Mouse (Mus musculus) kidney, adult 8-10 months (tissue): ENCODE data around the gene BC052040.

Source experiments
- DNase-seq, 2 experiments: peaks; one replicate each; pipeline ENCODE4 v3.0.0; 2022

BC052040 gene

DNA sequence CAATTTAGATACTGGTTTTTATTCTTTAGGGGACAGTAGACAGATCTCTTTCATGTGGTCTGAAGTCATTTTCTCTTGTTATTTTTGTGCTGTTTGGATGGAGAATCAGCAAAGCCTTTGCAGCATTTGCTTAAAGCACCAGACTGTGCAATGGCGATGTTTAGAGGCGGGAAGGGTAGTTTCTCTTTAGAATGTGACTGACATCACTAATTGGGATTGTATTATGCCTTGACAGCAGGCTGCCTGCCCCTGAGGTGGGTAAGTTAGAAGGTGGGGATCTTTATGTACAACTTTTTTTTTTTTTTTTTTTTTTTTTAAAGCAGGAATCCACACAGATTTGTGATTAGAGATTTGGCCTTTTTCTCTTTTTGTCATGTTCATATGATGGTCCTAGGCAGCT is 20.6 kb downstream of the BC052040 start:
- no peak for DNase-seq

DNA sequence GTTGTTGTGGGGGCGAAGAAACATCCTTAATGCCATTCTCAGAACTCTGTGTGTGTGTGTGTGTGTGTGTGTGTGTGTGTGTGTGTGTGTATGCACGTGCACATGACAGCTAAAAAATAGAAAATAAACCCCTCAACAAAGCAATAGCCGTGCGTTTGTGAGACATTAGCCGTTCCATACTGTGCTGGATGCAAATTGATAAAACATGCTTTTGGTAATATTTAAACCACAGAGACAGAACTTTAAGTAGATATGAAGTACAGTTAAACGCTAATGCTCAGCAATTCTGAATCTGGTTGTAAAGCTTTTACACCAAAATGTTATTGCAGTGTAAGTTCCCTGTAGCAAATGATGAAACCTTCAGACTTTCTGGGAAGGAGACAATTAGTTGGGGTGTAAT is 22.6 kb downstream of the BC052040 start:
- no peak for DNase-seq

- no peak for DNase-seq
Observed at GRCm38 (mm10) chr2:115605829-115606336, 24.4 kb downstream of the BC052040 start.

DNA sequence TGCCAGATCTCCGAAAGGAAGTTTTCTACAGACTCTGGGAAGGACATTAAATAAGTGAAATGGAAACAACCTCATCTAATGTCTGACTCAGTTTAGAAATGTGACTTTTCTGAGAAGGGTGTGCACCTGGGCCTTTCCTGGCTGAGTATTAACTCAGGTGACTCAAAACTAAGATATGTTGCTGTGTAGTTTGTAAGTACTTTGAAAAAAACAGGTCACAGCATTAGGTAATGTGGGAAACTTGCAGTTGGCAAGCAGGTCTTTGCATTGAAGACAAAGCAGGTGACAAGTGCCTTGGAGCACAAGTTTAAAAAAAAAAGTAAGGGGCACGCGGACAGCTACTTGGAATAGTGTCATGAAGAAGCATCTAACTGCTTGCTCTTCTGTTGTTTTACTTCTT is 27.5 kb downstream of the BC052040 start:
- no peak for DNase-seq

GRCm38 (mm10) chr2:115610092-115610491 is 28.6 kb downstream of the BC052040 start:
- DNase-seq = no peak

DNA sequence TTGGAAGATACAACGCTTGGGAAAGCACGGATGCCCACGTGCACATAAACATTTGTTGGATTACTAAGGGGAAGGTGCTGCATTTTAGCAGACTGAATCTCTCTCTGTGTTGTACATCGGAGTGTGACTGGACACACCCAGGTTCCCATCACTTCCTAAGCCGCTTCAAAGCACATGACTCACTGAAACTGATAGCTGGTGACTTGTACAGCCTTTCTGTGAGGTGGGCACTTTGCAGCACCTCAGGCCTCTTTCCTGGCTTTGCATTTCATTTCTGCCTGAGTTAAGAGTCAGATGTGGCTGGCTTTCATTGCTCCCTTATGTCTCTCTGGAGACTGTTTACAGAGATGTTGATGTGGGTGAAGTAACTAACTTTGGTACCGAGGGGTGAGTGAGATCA is 29.0 kb downstream of the BC052040 start:
- no peak for DNase-seq

DNA sequence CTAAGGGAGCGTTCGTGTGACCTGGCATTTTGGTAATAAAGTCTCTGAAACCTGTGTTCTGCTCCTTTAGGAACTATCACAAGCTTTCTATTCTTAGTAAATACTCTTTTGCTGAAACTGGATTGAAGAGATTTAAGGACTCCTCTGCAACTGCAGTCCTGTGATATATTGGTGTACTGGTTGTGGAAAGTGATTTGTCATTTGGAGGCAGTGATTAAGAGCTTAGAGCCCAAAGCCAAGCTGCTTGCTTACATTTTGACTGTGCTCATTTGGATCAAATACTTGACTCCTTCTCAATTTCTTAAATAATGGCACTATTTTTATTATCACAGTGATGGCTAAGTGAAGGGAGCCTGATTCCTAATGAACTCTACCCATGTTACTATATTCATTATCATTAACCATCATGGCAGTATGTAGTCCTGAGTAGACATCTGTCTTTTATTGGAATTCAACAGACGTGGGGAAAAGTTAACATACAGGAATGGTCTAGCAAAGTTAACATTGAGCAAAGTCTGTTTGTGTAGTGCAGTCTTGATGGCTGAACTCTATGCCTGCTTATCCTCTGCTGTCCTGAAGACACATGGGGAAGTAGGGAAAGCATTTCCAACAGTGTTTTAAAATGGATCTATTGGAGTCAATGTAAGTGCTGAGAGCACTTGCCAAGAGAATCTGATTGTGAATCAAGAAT is 32.5 kb downstream of the BC052040 start:
- DNase-seq = no peak

DNA sequence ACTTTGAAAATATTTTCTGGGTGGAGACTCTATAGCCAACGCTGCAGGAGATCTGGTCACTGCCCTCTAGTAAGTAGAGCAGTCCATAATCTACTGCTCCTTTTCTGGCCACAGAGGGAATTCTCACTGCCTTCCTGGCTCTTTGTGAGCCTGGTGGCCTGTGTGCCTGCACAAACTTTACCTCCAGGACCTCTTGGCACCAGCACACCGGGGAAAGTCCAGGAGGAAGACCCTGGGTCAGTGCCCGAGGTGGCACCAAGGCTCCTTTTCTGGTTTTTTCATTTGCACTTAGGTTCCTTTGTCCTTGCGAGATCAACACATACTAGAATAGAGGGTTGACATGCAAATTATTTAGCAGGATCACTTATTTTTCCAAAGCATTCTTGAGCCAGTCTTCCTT is 47.0 kb downstream of the BC052040 start:
- DNase-seq = peak; percentile 17 to 35

GRCm38 (mm10) chr2:115631031-115631434 is 49.5 kb downstream of the BC052040 start:
- no peak for DNase-seq

- no peak for DNase-seq
Observed at GRCm38 (mm10) chr2:115631826-115632225, 50.3 kb downstream of the BC052040 start.

DNA sequence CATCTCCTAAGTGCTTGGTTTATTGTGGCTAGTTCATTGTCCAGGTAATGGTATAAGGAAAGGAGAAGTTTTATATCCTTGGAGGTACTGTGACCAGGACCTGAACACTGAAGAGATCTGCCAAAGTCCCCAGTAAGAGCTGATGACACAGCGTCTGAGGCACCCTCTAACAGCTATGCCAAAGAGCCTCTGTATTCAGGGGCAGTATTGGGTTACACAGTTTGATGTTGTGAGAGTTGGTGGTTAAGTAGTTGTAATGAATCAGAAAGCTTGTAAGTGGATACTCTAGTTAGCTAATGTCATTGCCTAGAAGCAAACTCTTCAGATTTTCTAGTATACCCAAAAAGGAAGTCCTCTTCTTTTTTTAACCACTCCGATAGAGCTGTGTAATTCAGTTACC is 68.7 kb downstream of the BC052040 start:
- DNase-seq = no peak

DNA sequence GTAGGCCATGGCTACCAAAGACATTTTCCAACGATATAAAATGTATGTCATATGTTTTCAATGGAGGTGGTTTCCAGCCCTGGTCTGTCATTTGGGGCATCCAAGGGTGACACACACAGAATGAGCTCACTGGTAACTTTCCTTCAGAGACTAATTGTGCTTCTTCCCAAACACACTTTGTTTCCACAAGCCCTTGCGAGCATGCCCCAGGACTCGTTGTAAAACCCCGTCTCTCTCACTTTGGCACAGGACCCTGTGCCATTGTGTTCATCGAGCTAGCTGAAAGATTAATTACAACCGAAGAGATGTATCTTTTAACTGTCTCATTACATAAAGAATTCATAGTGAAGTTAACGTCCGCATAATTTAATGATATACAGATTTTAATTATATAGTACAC is 78.2 kb downstream of the BC052040 start:
- DNase-seq = no peak

- no peak for DNase-seq
Observed at GRCm38 (mm10) chr2:115660213-115661120, 79.0 kb downstream of the BC052040 start.

- no peak for DNase-seq
Observed at GRCm38 (mm10) chr2:115667516-115667915, 86.0 kb downstream of the BC052040 start.

DNA sequence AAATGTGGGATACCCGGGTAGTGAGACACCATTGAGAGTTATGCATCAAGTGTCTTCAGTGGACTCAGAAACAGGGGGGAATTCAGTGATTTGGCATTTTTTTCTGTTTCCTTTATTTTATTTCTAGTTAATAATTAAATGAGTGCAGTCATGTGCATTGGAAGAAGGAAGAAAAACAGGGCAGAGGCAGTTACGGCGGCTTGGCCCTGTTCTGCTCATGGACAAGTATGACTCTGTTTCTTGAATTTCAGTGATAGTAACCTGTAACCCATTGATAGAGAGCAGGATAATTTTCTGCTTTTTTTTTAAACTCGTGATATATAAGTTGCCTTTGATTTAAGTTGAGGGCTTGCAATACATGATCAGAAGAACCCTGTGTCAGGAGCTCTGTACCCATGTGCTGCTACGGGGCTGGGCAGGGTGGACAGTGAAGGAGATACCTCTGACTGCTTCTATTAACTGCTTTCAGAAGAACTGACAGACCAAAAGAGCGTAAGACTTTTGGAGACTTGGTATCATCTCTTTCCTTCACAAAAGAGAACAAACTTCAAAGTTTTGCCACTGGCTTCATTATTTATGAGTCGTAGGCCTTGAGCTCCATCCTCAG is 91.6 kb downstream of the BC052040 start:
- peak; percentile 7 to 26 for DNase-seq

- peak in 1 of 2 experiments; percentile 5 for DNase-seq
Observed at GRCm38 (mm10) chr2:115678786-115679185, 97.3 kb downstream of the BC052040 start.

- no peak for DNase-seq
Observed at GRCm38 (mm10) chr2:115685250-115685649, 103.7 kb downstream of the BC052040 start.

- no peak for DNase-seq
Observed at GRCm38 (mm10) chr2:115687612-115688011, 106.1 kb downstream of the BC052040 start.

DNA sequence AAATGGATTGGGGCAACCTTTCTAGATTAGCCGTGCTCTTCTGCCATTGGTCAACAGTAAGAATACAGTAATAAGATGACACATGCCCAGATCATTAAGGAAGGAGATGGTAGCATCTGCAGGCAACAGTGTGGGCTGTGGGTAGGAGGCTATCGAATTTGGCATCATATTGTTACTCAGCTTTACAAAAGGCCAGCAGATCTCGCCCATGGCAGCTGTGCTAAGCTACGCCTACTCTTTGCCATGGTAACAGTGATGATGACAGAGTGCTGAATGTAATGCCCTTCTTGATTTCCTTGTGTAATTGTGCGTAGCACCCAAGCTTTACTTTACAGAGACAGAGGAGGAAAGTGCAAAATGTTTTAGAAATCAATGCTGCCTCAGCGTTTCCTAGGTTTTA is 106.8 kb downstream of the BC052040 start:
- DNase-seq = no peak

- no peak for DNase-seq
Observed at GRCm38 (mm10) chr2:115693841-115694240, 112.3 kb downstream of the BC052040 start.

GRCm38 (mm10) chr2:115694386-115694785 is 112.9 kb downstream of the BC052040 start:
- no peak for DNase-seq

DNA sequence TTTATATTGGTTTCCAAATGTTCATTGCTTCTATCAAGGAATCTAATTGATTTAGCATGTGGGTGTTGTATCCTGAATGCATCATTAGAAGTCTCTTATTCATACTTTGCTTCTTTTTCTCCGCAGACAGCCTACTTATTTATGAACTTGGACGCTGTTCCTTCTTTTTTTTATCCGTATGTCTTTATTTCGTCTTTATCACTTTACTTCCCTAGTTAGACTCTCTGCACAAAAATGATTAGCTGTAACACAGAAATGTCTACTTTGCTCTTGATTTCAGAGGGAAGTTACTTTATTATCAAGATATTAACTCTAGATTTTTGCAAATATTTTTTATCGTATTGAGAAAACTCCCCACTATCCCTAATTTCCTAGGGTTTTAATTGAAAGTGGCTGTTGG is 117.5 kb downstream of the BC052040 start:
- DNase-seq = no peak

DNA sequence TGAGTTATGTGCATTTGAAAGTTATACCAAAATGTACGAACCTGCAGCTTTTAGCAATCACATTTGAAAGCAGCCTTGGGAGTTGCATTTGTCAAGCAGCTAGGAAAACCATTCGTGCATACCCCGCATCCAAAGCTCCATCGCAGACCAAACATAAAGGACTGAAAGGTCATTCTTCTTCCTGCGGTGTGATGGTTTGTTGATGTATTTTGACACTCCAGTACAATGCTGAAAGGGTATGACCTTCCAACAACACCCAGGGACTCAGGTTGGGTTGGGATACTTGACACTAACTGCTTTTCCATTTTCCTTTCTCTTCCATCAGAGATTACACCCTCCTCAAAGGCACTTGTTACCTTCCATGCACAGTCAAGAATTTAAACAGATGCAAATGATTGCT is 121.1 kb downstream of the BC052040 start:
- DNase-seq = no peak

DNA sequence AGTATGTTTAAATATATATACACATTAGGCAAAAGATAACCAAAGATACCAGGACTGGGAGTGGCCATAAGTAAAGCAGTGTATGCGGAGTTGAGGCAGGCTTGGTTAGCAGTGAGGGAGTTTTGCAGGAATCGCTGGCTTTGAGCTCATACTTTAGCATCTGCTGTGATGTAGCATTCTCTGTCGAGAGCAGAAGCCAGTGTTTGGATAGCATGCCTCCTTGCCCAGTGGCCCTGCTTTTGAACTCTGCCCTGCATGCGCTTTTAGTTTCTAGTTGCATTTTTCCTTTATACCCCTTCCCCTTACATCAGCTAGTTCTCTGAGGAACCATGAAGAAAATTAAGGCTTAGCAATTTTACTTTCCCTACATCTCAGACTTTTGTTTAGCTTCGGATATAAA is 136.0 kb downstream of the BC052040 start:
- DNase-seq = no peak
